Mouse (Mus musculus) midbrain, embryonic 13.5 days (tissue): ENCODE data around the gene Brd3os. TPM values are rescaled to one million over a fixed set of nuclear protein-coding genes. Genes with fewer than 3 reads are reported as not detected.

Experiments
- ATAC-seq: fragments of 200-750 bp; cut with Nextera tagmentation; 2 replicates; pipeline ENCODE4 v1.8.0; 2017; ENCODE audit warnings: mild to moderate bottlenecking, moderate TSS enrichment, moderate library complexity
- H3K27ac ChIP-seq: fragments of 300-500 bp; sonication (generic); 2 replicates; pipeline ENCODE4 v1.5.1; 2015; ENCODE audit warnings: inconsistent platforms, mild to moderate bottlenecking, moderate library complexity
- H3K27me3 ChIP-seq: fragments of 300-500 bp; sonication (generic); 2 replicates; pipeline ENCODE4 v1.6.1; 2015; ENCODE audit warnings: mild to moderate bottlenecking, inconsistent platforms
- H3K36me3 ChIP-seq: fragments of 300-500 bp; sonication (generic); 2 replicates; pipeline ENCODE4 v1.6.1; 2015; ENCODE audit warnings: mild to moderate bottlenecking, inconsistent platforms
- H3K4me1 ChIP-seq: fragments of 300-500 bp; sonication (generic); replicated peaks from 2 replicates; pipeline ENCODE4 v1.6.1; 2015; ENCODE audit warnings: inconsistent platforms
- H3K4me2 ChIP-seq: fragments of 300-500 bp; sonication (generic); replicated peaks from 2 replicates; pipeline ENCODE4 v1.6.1; 2015; ENCODE audit warnings: moderate library complexity, mild to moderate bottlenecking, inconsistent platforms
- H3K4me3 ChIP-seq: fragments of 300-500 bp; sonication (generic); replicated peaks from 2 replicates; pipeline ENCODE4 v1.5.1; 2015; ENCODE audit warnings: mild to moderate bottlenecking, inconsistent platforms
- H3K9ac ChIP-seq: fragments of 300-500 bp; sonication (generic); replicated peaks from 2 replicates; pipeline ENCODE4 v1.6.1; 2015; ENCODE audit warnings: mild to moderate bottlenecking, inconsistent platforms
- H3K9me3 ChIP-seq: fragments of 300-500 bp; sonication (generic); 2 replicates; pipeline ENCODE4 v1.6.1; 2016; ENCODE audit warnings: mild to moderate bottlenecking, inconsistent platforms
- WGBS: fragments of 180-500 bp; shearing (Covaris S2); methylation state at CpG from one replicate; pipeline ENCODE4 v1.1.7; 2015; 5-methylcytosine and 5-hydroxymethylcytosine counted together
- polyA plus RNA-seq: library from polyadenylated mRNA; unstranded; fragments of >200 nt; fragmentation: Nextera tagmentation; extraction: Ambion mirVana; gene quantifications from 2 replicates; pipeline ENCODE4 v1.2.1, GENCODE M21; 2015

Gene Brd3os
- polyA plus RNA-seq, 1 experiment from 2014 or later: 27.9 TPM

DNA sequence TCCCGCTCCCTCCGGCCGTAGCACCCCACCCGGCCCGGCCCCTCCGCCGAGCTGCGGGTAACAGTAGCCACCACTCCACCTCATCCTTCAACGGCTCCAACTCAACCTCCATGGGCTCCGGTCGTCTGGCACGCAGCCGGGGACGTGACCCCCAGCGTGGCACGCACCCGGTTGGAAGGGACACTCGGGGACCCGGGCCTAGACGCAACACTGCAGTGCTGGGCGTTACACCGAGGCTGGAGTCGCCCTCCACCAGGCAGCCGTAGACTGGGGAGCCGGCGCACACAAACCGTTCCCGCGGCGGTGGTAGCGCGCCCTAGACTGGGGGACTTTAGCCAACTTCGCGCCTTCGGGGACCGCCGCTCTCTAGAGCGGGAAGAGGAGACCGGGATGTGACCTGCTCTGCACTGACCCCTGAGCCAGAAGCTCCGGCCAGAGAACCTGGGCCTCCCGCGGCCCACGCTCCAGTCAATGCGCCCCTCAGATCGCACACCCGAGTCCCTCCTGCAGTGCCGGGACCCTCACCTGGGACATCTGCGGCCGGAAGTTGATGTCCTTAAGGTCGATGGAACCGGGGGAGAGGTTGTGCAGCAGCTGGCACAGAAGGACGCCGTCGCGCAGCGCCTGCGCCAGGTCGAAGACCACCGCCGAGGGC, 16.2 kb upstream of the Brd3os start:
- Histone ChIP-seq H3K27me3 (no peaks in the 10 kb centered on the region), H3K9ac (peak overlapping the region; percentile 96), H3K36me3 (no peaks in the 10 kb centered on the region), H3K4me2 (peak overlapping the region; percentile 78), H3K9me3 (no peaks in the 10 kb centered on the region), H3K4me1 (peaks cover 59% of the 10 kb centered on the region), H3K4me3 (peak overlapping the region; percentile 86), H3K27ac (peak overlapping the region; percentile 87)
- WGBS: under 1% methylated on average over 56 of the region's 60 CpGs
- peak; percentile 28 for ATAC-seq

DNA sequence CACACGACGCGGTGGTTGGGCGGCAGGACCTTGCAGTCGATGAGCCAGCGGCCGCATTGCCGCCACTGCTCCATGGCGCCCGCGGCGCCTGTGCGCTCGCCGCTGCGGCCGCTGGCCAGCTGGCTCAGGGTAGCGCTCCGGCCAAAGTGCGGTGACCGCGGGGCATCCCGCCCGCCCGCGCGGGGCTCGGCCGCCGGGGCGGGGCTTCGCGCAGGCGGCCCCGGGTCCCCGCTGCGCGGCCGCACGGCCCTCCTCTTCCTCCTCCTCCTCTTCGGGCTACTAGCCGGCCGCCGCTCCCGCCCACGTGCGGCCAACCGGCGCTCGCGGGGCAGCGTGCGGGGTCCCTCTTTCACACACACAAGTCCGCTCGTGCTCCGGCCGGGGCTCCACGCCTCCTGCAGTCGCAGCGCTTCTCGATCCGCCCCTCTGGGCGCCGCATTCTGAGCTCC, 15.7 kb upstream of the Brd3os start:
- H3K9me3 ChIP-seq: no peaks in the 10 kb centered on the region
- H3K4me3 ChIP-seq: peak overlapping the region; percentile 86
- peaks cover 53% of the 10 kb centered on the region for H3K4me1 ChIP-seq
- H3K4me2 ChIP-seq: peak overlapping the region; percentile 78
- H3K9ac ChIP-seq: peak overlapping the region; percentile 96
- H3K36me3 ChIP-seq: no peaks in the 10 kb centered on the region
- WGBS: under 1% methylated on average over 54 of the region's 64 CpGs
- no peaks in the 10 kb centered on the region for H3K27me3 ChIP-seq
- peak; percentile 27 for ATAC-seq
- peak overlapping the region; percentile 87 for H3K27ac ChIP-seq

DNA sequence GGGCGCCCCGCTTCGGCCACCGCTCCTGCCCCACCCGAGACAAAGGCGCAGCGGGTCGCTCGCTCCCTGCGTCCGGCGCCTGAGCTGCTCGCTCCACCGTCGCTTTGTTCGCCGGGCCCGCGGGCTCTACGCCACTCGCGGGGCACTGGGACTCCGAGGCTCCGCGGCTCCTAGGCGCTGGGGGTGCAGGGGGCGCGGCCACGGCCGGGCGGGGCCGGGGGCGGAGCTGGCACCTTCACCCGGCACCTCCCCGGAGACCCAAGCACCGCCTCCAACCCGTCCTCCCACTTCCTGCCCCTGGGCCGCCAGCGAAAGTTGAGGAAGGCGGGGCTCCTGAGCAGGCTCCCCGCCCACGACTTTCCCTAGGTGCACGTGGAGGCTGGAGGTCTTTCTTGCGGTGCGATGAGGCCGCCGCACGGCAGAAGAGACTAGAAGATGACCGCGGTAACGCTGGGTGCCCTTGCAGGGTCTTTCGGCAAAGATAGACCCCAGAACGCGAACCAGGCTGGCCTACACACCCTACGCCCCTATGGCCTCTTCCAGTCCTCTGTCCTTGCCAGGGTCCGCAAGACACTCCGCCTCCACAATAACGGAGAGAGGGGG, 15.2 kb upstream of the Brd3os start, which contains the start of gene Vav2:
Gene Vav2, minus strand, starts transcription at position 179 of the 603 bp plus-strand sequence.
- peak within 1 kb of the TSS; percentile 78 for H3K4me2 ChIP-seq
- H3K9ac ChIP-seq: peak within 1 kb of the TSS; percentile 96
- under 1% methylated on average over 57 of the region's 58 CpGs for WGBS
- H3K36me3 ChIP-seq: no peaks in the 10 kb centered on the region
- no peaks in the 10 kb centered on the region for H3K9me3 ChIP-seq
- peaks cover 48% of the 10 kb centered on the region for H3K4me1 ChIP-seq
- no peaks in the 10 kb centered on the region for H3K27me3 ChIP-seq
- peak; percentile 82 for ATAC-seq
- H3K27ac ChIP-seq: peak within 1 kb of the TSS; percentile 87
- H3K4me3 ChIP-seq: peak within 1 kb of the TSS; percentile 86

DNA sequence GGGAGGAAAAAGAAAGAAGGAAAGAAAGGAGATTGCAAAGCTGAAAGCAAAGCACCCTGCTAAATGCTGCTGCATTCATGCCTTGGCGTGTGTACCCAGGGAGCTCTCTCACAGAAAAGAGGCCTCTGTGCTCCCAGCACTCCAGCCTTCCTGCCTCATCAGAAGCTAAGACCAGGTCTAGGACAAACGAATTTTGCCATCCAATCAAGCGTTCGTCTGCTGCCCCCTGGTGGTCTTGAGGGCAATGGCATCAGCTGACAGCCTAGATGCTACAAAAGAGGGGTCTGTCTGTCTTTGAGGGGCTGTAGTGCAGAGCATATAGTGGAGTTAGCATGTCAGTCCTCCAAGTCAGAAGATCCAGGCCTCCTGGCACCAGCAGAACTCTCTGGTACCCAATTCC, 14.1 kb upstream of the Brd3os start:
- Histone ChIP-seq H3K4me2 (0 out of 2 replicates have a peak overlapping the region, but pooled peaks have one; percentile 78), H3K9me3 (no peaks in the 10 kb centered on the region), H3K27me3 (no peaks in the 10 kb centered on the region), H3K4me1 (peaks cover 37% of the 10 kb centered on the region), H3K9ac (no peak overlapping the region), H3K4me3 (no peak overlapping the region), H3K36me3 (no peaks in the 10 kb centered on the region), H3K27ac (peak overlapping the region; percentile 59)
- 0% methylated on average over 4 of the region's 4 CpGs for WGBS
- ATAC-seq: peak; percentile 25; the same call in 1 of the 2 replicates

DNA sequence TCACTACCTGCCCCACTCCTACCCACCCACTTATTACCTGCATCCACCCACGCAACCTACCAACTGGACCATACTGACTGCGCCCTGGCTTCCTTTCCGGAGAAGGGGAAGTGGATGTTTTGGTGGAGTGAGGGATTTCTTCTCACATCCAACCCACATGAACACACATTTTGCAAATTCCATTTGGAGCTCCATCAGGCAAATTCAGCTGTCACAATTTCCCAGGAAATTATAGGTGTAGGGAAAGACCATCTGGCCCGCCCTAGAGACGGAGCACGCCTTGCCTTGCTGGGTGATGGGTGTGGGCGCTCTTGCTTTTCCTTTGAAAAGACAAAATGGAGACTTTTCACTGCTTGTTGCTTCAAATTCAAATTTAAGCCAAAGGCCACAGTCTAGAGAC, 11.5 kb upstream of the Brd3os start:
- 93% methylated on average over 7 of the region's 7 CpGs for WGBS

DNA sequence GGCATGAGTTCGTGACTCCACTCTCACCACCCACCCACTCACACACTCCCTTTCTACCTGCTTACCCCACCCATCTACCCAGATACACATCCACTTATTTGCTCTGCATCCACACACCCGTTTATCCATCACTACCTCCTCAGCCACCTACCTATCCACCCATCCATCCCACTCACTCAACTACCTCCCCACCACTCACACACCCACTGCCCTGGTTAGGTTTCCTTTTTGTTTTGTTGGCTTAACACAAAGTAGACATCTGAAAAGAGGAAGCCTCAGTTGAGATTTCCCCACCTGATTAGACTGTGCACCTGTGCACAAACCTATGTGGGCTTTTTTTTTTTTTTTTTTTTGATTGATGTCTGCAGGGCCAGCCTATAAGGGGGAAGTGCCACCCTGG, 9.5 kb upstream of the Brd3os start:
- H3K9ac ChIP-seq: no peak overlapping the region
- peaks cover 4% of the 10 kb centered on the region for H3K4me1 ChIP-seq
- H3K27ac ChIP-seq: no peak overlapping the region
- WGBS: 84% methylated on average over 2 of the region's 2 CpGs
- H3K9me3 ChIP-seq: no peaks in the 10 kb centered on the region
- no peak overlapping the region for H3K4me3 ChIP-seq
- no peaks in the 10 kb centered on the region for H3K27me3 ChIP-seq
- H3K4me2 ChIP-seq: no peak overlapping the region
- H3K36me3 ChIP-seq: no peaks in the 10 kb centered on the region
- ATAC-seq: no peak

More for the DNA sequence above, 11.5 kb upstream of the Brd3os start:
- Histone ChIP-seq H3K36me3 (no peaks in the 10 kb centered on the region), H3K4me2 (no peak overlapping the region), H3K27me3 (no peaks in the 10 kb centered on the region), H3K9me3 (no peaks in the 10 kb centered on the region), H3K4me1 (peaks cover 11% of the 10 kb centered on the region), H3K4me3 (no peak overlapping the region), H3K9ac (no peak overlapping the region), H3K27ac (no peak overlapping the region)
- ATAC-seq: no peak

DNA sequence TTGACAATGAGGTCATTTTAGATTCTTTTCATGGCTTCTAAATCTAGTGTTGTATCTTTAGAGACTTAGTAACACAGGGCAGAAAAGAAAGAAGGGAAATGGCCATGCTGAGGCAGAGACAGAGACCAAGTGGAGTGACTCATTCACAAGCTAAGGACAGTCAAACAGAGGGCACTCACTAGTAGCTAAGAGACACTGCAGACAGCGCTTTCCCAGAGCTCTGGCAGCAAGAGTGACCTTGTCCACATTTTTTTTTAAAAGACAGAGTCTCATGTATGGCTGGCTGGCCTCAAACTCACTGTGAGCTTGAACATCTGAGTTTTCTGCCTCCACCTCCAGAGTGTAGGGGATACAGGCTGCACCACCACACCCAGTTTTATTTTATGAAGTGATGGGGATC, 4.2 kb upstream of the Brd3os start:
- ATAC-seq: no peak
- no peak overlapping the region for H3K4me3 ChIP-seq
- H3K4me1 ChIP-seq: peaks cover 7% of the 10 kb centered on the region
- H3K36me3 ChIP-seq: no peaks in the 10 kb centered on the region
- no peak overlapping the region for H3K9ac ChIP-seq
- 67% methylated on average over 1 of the region's 1 CpGs for WGBS
- H3K9me3 ChIP-seq: no peaks in the 10 kb centered on the region
- no peak overlapping the region for H3K27ac ChIP-seq
- H3K4me2 ChIP-seq: no peak overlapping the region
- no peaks in the 10 kb centered on the region for H3K27me3 ChIP-seq

DNA sequence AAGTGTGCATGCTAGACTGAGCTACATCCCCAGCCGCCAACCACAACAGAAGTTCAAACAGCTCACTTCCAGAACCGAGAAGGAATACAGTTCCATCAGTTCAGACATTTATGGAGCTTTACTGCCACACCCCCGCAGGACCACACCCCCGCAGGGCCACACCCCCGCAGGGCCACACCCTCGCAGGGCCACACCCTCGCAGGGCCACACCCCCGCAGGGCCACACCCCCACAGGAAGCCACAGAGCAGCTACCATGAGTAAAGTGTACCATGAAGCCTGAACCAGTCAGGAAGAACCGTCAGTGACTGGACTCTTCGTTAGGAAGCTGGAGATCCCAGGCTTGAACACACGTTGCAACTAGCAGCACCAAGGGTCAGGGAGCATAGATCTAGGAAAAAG, 3.8 kb upstream of the Brd3os start:
- WGBS: 27% methylated on average over 11 of the region's 11 CpGs
- Histone ChIP-seq H3K4me3 (no peak overlapping the region), H3K27ac (no peak overlapping the region), H3K36me3 (no peaks in the 10 kb centered on the region), H3K4me1 (peaks cover 11% of the 10 kb centered on the region), H3K4me2 (no peak overlapping the region), H3K27me3 (no peaks in the 10 kb centered on the region), H3K9ac (no peak overlapping the region), H3K9me3 (no peaks in the 10 kb centered on the region)
- no peak for ATAC-seq

DNA sequence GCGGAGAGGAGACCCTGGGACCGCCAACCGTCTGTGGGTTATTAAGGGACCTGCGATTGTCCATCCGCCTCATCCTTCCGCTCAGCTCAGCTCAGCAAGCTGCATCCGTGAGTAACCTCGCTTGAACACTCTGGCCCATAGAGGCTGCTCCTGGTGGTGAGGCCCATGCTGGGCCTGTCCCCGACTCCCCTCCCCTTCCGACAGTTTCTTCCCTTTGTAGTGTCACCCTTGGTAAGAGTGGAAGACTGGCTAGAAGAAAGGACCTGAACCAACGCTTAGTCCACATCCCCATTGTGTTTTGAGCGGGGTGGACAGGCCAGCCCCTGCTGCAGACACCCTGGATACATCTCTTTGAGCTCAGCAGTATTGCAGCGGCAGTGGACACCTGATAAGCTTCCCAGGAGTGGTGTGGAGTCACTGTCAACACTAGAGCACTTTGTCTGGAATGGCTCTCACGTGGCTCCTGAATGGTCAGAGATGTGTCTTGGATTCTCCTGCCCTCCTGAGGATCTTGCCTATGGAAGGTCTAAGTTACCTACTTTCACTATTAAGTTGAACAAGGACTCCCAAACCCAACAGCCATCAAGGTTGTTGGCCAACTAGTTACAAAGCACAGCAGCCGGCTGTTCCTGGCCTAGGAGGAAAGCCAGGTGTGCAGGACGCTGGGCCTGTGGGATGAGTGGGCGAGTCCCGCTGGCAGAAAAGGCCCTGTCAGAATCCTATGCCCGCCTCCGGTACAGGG, 755 bp downstream of the Brd3os start:
- H3K4me3 ChIP-seq: peak overlapping the region; percentile 64
- no peaks in the 10 kb centered on the region for H3K27me3 ChIP-seq
- H3K36me3 ChIP-seq: peaks cover 36% of the 10 kb centered on the region
- ATAC-seq: peak; percentile 74
- H3K9me3 ChIP-seq: no peaks in the 10 kb centered on the region
- peak overlapping the region; percentile 82 for H3K9ac ChIP-seq
- H3K4me2 ChIP-seq: peak overlapping the region; percentile 80
- 33% methylated on average over 20 of the region's 20 CpGs for WGBS
- H3K4me1 ChIP-seq: peaks cover 22% of the 10 kb centered on the region
- peak overlapping the region; percentile 63 for H3K27ac ChIP-seq

DNA sequence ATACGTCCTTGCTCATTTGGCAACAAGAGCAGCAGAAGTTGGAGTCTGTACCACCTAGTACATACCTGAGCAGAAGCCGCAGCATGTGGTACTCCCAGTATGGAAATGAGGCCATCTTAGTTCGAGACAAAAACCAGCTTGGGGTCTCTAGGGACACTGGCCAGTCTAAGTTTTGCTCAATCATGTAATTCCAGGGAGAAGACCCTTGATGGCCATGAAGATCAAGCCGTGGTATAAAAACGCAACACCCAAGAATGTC, 1.3 kb downstream of the Brd3os start:
- no peaks in the 10 kb centered on the region for H3K27me3 ChIP-seq
- 83% methylated on average over 5 of the region's 5 CpGs for WGBS

DNA sequence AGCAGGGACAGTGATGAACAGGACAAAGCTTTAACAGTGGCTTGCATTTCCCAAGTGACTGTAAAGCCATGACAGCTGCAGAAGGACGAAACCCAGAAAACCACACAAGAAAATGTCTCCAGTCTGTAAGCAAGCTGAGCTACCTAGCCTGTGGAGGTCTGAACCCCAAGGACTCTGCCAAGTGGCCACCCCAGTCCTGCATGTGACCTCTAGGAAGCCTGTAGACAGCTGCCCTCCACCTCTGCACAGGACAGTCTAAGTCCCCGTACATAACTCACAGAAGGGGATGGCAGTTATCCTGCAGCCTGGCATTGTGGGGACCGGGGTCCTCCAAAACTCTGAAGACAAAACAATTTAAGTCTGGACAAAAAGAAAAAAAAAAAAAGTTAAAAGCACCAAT, 3.8 kb downstream of the Brd3os start:
- no peak for ATAC-seq
- Histone ChIP-seq H3K9ac (no peak overlapping the region), H3K4me3 (no peak overlapping the region), H3K4me2 (no peak overlapping the region), H3K4me1 (peaks cover 22% of the 10 kb centered on the region), H3K27me3 (no peaks in the 10 kb centered on the region), H3K9me3 (no peaks in the 10 kb centered on the region), H3K27ac (no peak overlapping the region), H3K36me3 (peaks cover 66% of the 10 kb centered on the region)
- 96% methylated on average over 3 of the region's 3 CpGs for WGBS

More for the DNA sequence above, 1.3 kb downstream of the Brd3os start:
- no peak overlapping the region for H3K27ac ChIP-seq
- H3K4me1 ChIP-seq: peaks cover 22% of the 10 kb centered on the region
- ATAC-seq: peak; percentile 19; the same call in 1 of the 2 replicates
- H3K36me3 ChIP-seq: peaks cover 41% of the 10 kb centered on the region
- H3K9me3 ChIP-seq: no peaks in the 10 kb centered on the region
- H3K4me2 ChIP-seq: peak overlapping the region; percentile 80
- H3K9ac ChIP-seq: peak overlapping the region; percentile 82; the same call in 1 of the 2 replicates
- peak overlapping the region; percentile 64 for H3K4me3 ChIP-seq

DNA sequence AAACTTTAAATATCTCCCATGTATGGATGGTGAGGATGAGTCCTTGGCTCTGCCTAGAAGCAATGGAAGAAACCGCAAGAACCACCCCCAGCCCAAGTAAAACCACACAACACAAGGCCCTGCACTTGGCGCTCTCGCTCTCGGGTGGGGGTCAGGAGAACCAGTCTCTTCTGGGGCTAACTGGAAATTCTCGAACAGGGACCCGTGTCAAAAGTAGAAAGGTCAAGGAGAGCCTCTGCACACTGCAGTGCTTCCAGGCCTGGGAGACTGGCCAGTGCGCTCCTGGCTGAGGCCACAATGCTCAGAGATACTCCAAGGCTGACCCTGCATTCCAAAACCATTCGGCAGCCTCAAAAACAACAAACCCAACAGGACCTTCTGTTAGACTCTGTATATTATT, 4.7 kb downstream of the Brd3os start:
- Histone ChIP-seq H3K27ac (no peak overlapping the region), H3K9me3 (no peaks in the 10 kb centered on the region), H3K27me3 (no peaks in the 10 kb centered on the region), H3K9ac (no peak overlapping the region), H3K4me3 (no peak overlapping the region), H3K4me1 (peaks cover 20% of the 10 kb centered on the region), H3K36me3 (peaks cover 75% of the 10 kb centered on the region), H3K4me2 (no peak overlapping the region)
- ATAC-seq: no peak
- WGBS: 94% methylated on average over 8 of the region's 8 CpGs
